In the genomic region with DNA sequence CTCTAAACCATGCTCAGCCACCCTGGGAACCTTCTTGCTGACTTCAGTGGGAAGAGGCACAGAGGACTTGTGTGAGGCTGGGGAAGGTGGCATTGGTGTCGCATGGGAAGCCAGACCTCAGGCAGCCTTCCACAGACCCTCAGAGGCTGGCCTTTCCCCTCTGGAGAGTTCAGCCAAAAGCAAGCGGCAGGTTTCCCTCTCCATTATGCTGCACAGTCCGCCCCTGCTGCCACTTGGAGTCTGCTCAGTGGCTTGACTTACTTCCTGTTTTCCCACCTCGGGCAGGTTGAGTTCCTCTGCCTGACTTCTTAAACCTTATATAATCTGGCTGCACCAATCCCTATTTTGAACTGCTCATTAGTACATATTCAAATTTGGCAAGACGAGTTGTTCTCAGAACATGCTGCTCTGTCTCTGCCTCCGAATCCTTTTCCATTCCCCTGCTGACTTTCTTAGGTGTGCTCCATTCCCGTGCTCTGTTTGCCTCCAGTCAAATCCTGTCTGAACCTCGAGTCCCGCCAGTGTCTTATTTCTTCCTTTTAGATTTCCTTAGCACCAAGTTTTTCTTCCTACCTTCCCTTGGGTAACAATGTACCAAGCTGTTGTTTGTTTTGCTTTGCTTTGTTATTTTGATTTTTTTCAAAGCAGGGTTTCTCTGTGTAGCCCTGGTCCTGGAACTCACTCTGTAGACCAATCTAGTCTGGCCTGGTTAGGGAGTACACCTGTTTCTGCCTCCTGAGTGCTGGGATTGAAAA, we compare ENCODE assay signal across 9 mouse cellular contexts.
DNase-seq lines count a peak whose midpoint lies in the region; ATAC-seq and TF ChIP-seq lines count a peak whose summit lies in the region.
"Had no signal": no experiment of that assay in that cellular context is flagged by ENCODE, and none has a peak within 500 bp of the region (broad histone marks: within the 10 kb centered on the region; RNA-seq: fewer than 3 reads in every experiment).

No protein-coding gene starts in this region.

- peak; percentile 68 for ATAC-seq in megakaryocyte progenitor cell, adult 5-6 weeks (replicated peaks; ENCODE audit: poor library complexity)

- no peaks in the 10 kb centered on the region for H3K36me3 ChIP-seq in kidney, adult 2 months (ENCODE audit: control insufficient read depth, insufficient read depth, low read length)
- H3K36me3 ChIP-seq: liver, embryonic 13.5 days had no signal

- peak; percentile 37 to 56 for DNase-seq in lung, adult 18-20 months
- DNase-seq in lung, postnatal 36 days: no peak
- peak; percentile 3 for DNase-seq in adipocyte (ENCODE audit: low spot score)
- DNase-seq in kidney, adult 2 months: peak; percentile 62
- DNase-seq in cerebellum, postnatal 36 days: no peak
- no peak for DNase-seq in spleen, adult 18-20 months
- DNase-seq in right cerebral cortex, postnatal 10 days (ENCODE audit: low spot score in 2 of 2): no peak
- DNase-seq: liver, embryonic 13.5 days had no signal

- H3K27ac ChIP-seq in kidney, adult 2 months (ENCODE audit: insufficient read depth, low read depth, low read length): peak overlapping the region; percentile 76
- H3K27ac ChIP-seq: liver, embryonic 13.5 days had no signal

- 32% methylated on average over 9 of the region's 9 CpGs for WGBS in kidney, adult 2 months

- no peak for TF ChIP-seq CTCF in kidney, adult 2 months (conservative IDR thresholded peaks at IDR 0.05; ENCODE audit: insufficient read depth, insufficient read length, low read depth, low read length)

- peaks cover 10% of the 10 kb centered on the region; the same call in 1 of the 2 replicates for H3K4me1 ChIP-seq in kidney, adult 2 months (ENCODE audit: control insufficient read depth, insufficient read depth, low read length)

- no peak for TF ChIP-seq POLR2A in kidney, adult 2 months (IDR thresholded peaks at IDR 0.05; ENCODE audit: low read depth, low read length)

- no peaks in the 10 kb centered on the region for H3K27me3 ChIP-seq in kidney, adult 2 months (replicated peaks; ENCODE audit: control insufficient read depth, insufficient read depth, low read length)
- H3K27me3 ChIP-seq: liver, embryonic 13.5 days had no signal

- H3K4me3 ChIP-seq in kidney, adult 2 months (ENCODE audit: insufficient read depth, low read depth, low read length): peak overlapping the region; percentile 16
- H3K4me3 ChIP-seq: liver, embryonic 13.5 days had no signal

Comparison
In these comparisons a context has a peak if more than half of its experiments do, and no peak if none do; other contexts are left out.
1. DNase-seq: peak in lung, adult 18-20 months (2 of 2), adipocyte (single experiment) and kidney, adult 2 months (single experiment); none in lung, postnatal 36 days (single experiment), cerebellum, postnatal 36 days (0 of 2), spleen, adult 18-20 months (0 of 2) and right cerebral cortex, postnatal 10 days (0 of 2).